Mouse (Mus musculus): ENCODE data around the gene Stk39.

- TF ChIP-seq ZNF384 (IDR thresholded peaks at IDR 0.05; ENCODE audit: low read depth, low read length) = no peak
- TF ChIP-seq CHD2 (IDR thresholded peaks at IDR 0.05; ENCODE audit: low read depth, low read length) = no peak
Observed at GRCm38 (mm10) chr2:68196245-68196644, 275.8 kb downstream of the Stk39 start.

All from ES-E14 (cell line).